Mouse (Mus musculus) forebrain, postnatal 0 days (tissue): ENCODE measurements at regions not wholly inside any gene's neighbourhood (a gene's known extent, or its start where the extent isn't known, plus 50 kb on each side); places are given as distances from the start of the nearest gene placed in this dataset.

Experiments used
- ATAC-seq: fragments of 200-750 bp; cut with Nextera tagmentation; 2 replicates; pipeline ENCODE4 v1.8.0; 2017; ENCODE audit warnings: mild to moderate bottlenecking, moderate library complexity
- DNase-seq: peaks from one replicate; pipeline ENCODE4 v3.0.0-alpha.2; 2015
- H3K27ac ChIP-seq: fragments of 300-500 bp; sonication (generic); 2 replicates; pipeline ENCODE4 v1.5.1; 2014; ENCODE audit warnings: low read depth, mild to moderate bottlenecking, antibody characterized with exemption, low read length, moderate library complexity, mixed read lengths
- H3K27me3 ChIP-seq: fragments of 300-500 bp; sonication (generic); 2 replicates; pipeline ENCODE4 v1.6.1; 2014; ENCODE audit warnings: mild to moderate bottlenecking, low read length, mixed read lengths; ENCODE audit not compliant: insufficient read depth
- H3K36me3 ChIP-seq: fragments of 300-500 bp; sonication (generic); 2 replicates; pipeline ENCODE4 v1.6.1; 2014; ENCODE audit warnings: mild to moderate bottlenecking, moderate library complexity; ENCODE audit not compliant: insufficient read depth
- H3K4me1 ChIP-seq: fragments of 300-500 bp; sonication (generic); 2 replicates; pipeline ENCODE4 v1.6.1; 2014; ENCODE audit warnings: antibody characterized with exemption; ENCODE audit not compliant: insufficient read depth
- H3K4me2 ChIP-seq: fragments of 300-500 bp; sonication (generic); 2 replicates; pipeline ENCODE4 v1.6.1; 2014; ENCODE audit warnings: low read depth, mild to moderate bottlenecking, moderate library complexity
- H3K4me3 ChIP-seq: fragments of 300-500 bp; sonication (generic); 2 replicates; pipeline ENCODE4 v1.5.1; 2014; ENCODE audit warnings: low read depth, low read length, mixed read lengths
- H3K9ac ChIP-seq: fragments of 300-500 bp; sonication (generic); 2 replicates; pipeline ENCODE4 v1.6.1; 2014; ENCODE audit warnings: mild to moderate bottlenecking
- H3K9me3 ChIP-seq: fragments of 300-500 bp; sonication (generic); 2 replicates; pipeline ENCODE4 v1.6.1; 2016; ENCODE audit warnings: low read length
- CTCF ChIP-seq: sonication (generic); IDR thresholded peaks from 2 replicates; pipeline ENCODE4 v1.5.1; 2016; ENCODE audit warnings: antibody characterized with exemption, control low read depth, low read depth
- WGBS: fragments of 180-500 bp; shearing (Covaris S2); extraction: QIAGEN DNeasy Blood & Tissue Kit; methylation state at CpG from one replicate; pipeline ENCODE4 v1.1.7; 2014; 5-methylcytosine and 5-hydroxymethylcytosine counted together

GRCm38 (mm10) chr1:61208386-61208785, 230.7 kb downstream of the Icos start:
- ATAC-seq (no peak), DNase-seq (no peak)
- H3K27me3 ChIP-seq: no peaks in the 10 kb centered on the region
- H3K4me3 ChIP-seq: no peak overlapping the region
- H3K9me3 ChIP-seq: no peaks in the 10 kb centered on the region
- 56% methylated on average over 1 of the region's 1 CpGs for WGBS
- peaks cover 2% of the 10 kb centered on the region; the same call in 1 of the 2 replicates for H3K4me1 ChIP-seq
- no peak overlapping the region for H3K9ac ChIP-seq
- no peak overlapping the region for H3K4me2 ChIP-seq
- no peak for TF ChIP-seq CTCF
- no peaks in the 10 kb centered on the region for H3K36me3 ChIP-seq
- H3K27ac ChIP-seq: no peak overlapping the region

GRCm38 (mm10) chr1:61221131-61221530, 243.4 kb downstream of the Icos start:
- Histone ChIP-seq H3K9me3 (no peaks in the 10 kb centered on the region), H3K4me1 (no peaks in the 10 kb centered on the region), H3K27ac (no peak overlapping the region), H3K27me3 (no peaks in the 10 kb centered on the region), H3K9ac (no peak overlapping the region), H3K4me2 (no peak overlapping the region), H3K4me3 (no peak overlapping the region), H3K36me3 (no peaks in the 10 kb centered on the region)
- 41% methylated on average over 1 of the region's 1 CpGs for WGBS
- DNase-seq (no peak), ATAC-seq (no peak)
- TF ChIP-seq CTCF: no peak

- WGBS: 85% methylated on average over 4 of the region's 4 CpGs
- no peak for TF ChIP-seq CTCF
- Histone ChIP-seq H3K4me1 (0 out of 2 replicates have a peak, but pooled peaks cover 5% of the 10 kb centered on the region), H3K4me3 (no peak overlapping the region), H3K9me3 (no peaks in the 10 kb centered on the region), H3K36me3 (no peaks in the 10 kb centered on the region), H3K9ac (no peak overlapping the region), H3K27ac (no peak overlapping the region), H3K27me3 (no peaks in the 10 kb centered on the region), H3K4me2 (no peak overlapping the region)
- DNase-seq (no peak), ATAC-seq (no peak)
These were observed 251.2 kb downstream of the Icos start for GRCm38 (mm10) chr1:61228942-61229341.

- WGBS: 47% methylated on average over 1 of the region's 1 CpGs
- no peak for DNase-seq
- Histone ChIP-seq H3K4me2 (no peak overlapping the region), H3K4me3 (no peak overlapping the region), H3K27me3 (no peaks in the 10 kb centered on the region), H3K4me1 (0 out of 2 replicates have a peak, but pooled peaks cover 6% of the 10 kb centered on the region), H3K9ac (no peak overlapping the region), H3K27ac (no peak overlapping the region), H3K9me3 (no peaks in the 10 kb centered on the region), H3K36me3 (no peaks in the 10 kb centered on the region)
- TF ChIP-seq CTCF: no peak
- no peak for ATAC-seq
These were observed 255.3 kb downstream of the Icos start for GRCm38 (mm10) chr1:61233001-61233400.

GRCm38 (mm10) chr1:61233476-61234297, 256.0 kb downstream of the Icos start:
- ATAC-seq (peak; percentile 51), DNase-seq (peak; percentile 11)
- Histone ChIP-seq H3K4me1 (0 out of 2 replicates have a peak, but pooled peaks cover 6% of the 10 kb centered on the region), H3K4me3 (no peak overlapping the region), H3K9me3 (no peaks in the 10 kb centered on the region), H3K9ac (no peak overlapping the region), H3K27ac (no peak overlapping the region), H3K36me3 (no peaks in the 10 kb centered on the region), H3K27me3 (no peaks in the 10 kb centered on the region), H3K4me2 (no peak overlapping the region)
- TF ChIP-seq CTCF: no peak
- WGBS: 33% methylated on average over 10 of the region's 10 CpGs

GRCm38 (mm10) chr1:61234298-61234682, 256.6 kb downstream of the Icos start:
- Histone ChIP-seq H3K27me3 (no peaks in the 10 kb centered on the region), H3K4me2 (no peak overlapping the region), H3K4me3 (no peak overlapping the region), H3K4me1 (0 out of 2 replicates have a peak, but pooled peaks cover 6% of the 10 kb centered on the region), H3K36me3 (no peaks in the 10 kb centered on the region), H3K9ac (no peak overlapping the region), H3K27ac (no peak overlapping the region), H3K9me3 (no peaks in the 10 kb centered on the region)
- DNase-seq (no peak), ATAC-seq (peak; percentile 54)
- 16% methylated on average over 1 of the region's 1 CpGs for WGBS
- TF ChIP-seq CTCF: no peak

GRCm38 (mm10) chr1:61236511-61236910, 258.8 kb downstream of the Icos start:
- ATAC-seq (no peak), DNase-seq (peak; percentile 21)
- Histone ChIP-seq H3K4me2 (no peak overlapping the region), H3K36me3 (no peaks in the 10 kb centered on the region), H3K27me3 (no peaks in the 10 kb centered on the region), H3K9me3 (no peaks in the 10 kb centered on the region), H3K4me3 (no peak overlapping the region), H3K9ac (no peak overlapping the region), H3K27ac (no peak overlapping the region), H3K4me1 (0 out of 2 replicates have a peak, but pooled peaks cover 6% of the 10 kb centered on the region)
- no peak for TF ChIP-seq CTCF
- 26% methylated on average over 2 of the region's 2 CpGs for WGBS
